ENCODE assay signal across 11 mouse cellular contexts in the genomic region with DNA sequence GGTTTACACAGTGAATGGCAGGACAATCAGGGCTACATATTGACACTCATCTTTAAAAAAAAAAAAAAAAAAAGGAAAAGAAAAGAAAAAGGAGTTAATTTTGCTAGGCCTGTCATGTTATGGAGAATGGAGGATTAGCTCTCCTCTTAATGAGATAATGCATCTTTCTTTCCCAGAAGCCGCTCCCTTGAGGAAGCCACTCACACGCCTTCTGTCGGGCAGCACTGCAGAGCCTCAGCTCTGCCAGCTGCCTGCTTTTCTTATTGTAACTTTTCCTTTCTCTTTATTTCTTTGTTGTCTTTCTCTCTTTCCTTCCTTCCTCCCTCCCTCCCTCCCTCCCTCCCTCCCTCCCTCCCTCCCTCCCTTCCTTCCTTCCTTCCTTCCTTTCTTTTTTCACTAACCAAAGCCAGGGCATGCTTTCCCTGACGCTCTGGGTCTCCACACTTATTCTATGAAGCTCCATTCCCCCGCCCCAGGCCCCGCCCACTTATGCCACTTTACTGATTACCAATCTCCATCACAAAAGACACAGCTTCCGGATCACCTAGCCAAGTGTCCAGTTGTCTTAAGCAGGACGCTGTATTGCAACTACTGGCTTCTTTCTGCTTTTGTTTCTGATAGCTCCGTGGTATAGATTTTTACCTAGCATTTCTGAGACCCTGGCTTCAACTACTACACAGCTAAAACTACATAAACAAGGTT. TPM values are rescaled to one million over a fixed set of nuclear protein-coding genes. Genes with fewer than 3 reads are reported as not detected.
DNase-seq lines count a peak whose midpoint lies in the region; ATAC-seq lines count a peak whose summit lies in the region.
"Had no signal": no experiment of that assay in that cellular context is flagged by ENCODE, and none has a peak within 500 bp of the region (broad histone marks: within the 10 kb centered on the region; RNA-seq: fewer than 3 reads in every experiment).

No protein-coding gene starts in this region.

- H3K9ac ChIP-seq in kidney, embryonic 15.5 days, result no peak overlapping the region
- H3K9ac ChIP-seq in hindbrain, embryonic 12.5 days, result peak overlapping the region; percentile 41; the same call in 1 of the 2 replicates
- no peak overlapping the region for H3K9ac ChIP-seq in midbrain, embryonic 15.5 days
- H3K9ac ChIP-seq: heart, embryonic 12.5 days; liver, embryonic 13.5 days had no signal

- no peaks in the 10 kb centered on the region for H3K9me3 ChIP-seq in kidney, embryonic 15.5 days (replicated peaks)
- no peaks in the 10 kb centered on the region for H3K9me3 ChIP-seq in hindbrain, embryonic 12.5 days (replicated peaks)
- H3K9me3 ChIP-seq in midbrain, embryonic 15.5 days, result no peaks in the 10 kb centered on the region
- H3K9me3 ChIP-seq: heart, embryonic 12.5 days; liver, embryonic 13.5 days had no signal

- H3K4me1 ChIP-seq in kidney, embryonic 15.5 days, result no peaks in the 10 kb centered on the region
- H3K4me1 ChIP-seq in hindbrain, embryonic 12.5 days, result peaks cover 5% of the 10 kb centered on the region; the same call in 1 of the 2 replicates
- H3K4me1 ChIP-seq in midbrain, embryonic 15.5 days, result 0 out of 2 replicates have a peak, but pooled peaks cover 5% of the 10 kb centered on the region
- H3K4me1 ChIP-seq: heart, embryonic 12.5 days; liver, embryonic 13.5 days had no signal

- DNase-seq in kidney, adult 9 months, result peak; percentile 39
- DNase-seq in R1 (ENCODE audit: low read depth, low spot score), result peak; percentile 83
- no peak for DNase-seq in layer of hippocampus, adult 9-11 months
- no peak for DNase-seq in urinary bladder, postnatal 25 days (ENCODE audit: low spot score)
- DNase-seq in adrenal gland, postnatal 4 days (ENCODE audit: low spot score in 2 of 2), result no peak
- DNase-seq: cerebellum, adult 18-20 months; liver, embryonic 13.5 days had no signal

- 29% methylated on average over 9 of the region's 9 CpGs for WGBS in kidney, embryonic 15.5 days
- WGBS in hindbrain, embryonic 12.5 days, result 16% methylated on average over 9 of the region's 9 CpGs
- WGBS in midbrain, embryonic 15.5 days, result 9% methylated on average over 8 of the region's 9 CpGs

- H3K27me3 ChIP-seq in kidney, embryonic 15.5 days, result no peaks in the 10 kb centered on the region
- no peaks in the 10 kb centered on the region for H3K27me3 ChIP-seq in hindbrain, embryonic 12.5 days
- no peaks in the 10 kb centered on the region for H3K27me3 ChIP-seq in midbrain, embryonic 15.5 days (replicated peaks)
- H3K27me3 ChIP-seq: heart, embryonic 12.5 days; liver, embryonic 13.5 days had no signal

- H3K4me2 ChIP-seq in kidney, embryonic 15.5 days, result no peak overlapping the region
- peak overlapping the region; percentile 41 for H3K4me2 ChIP-seq in hindbrain, embryonic 12.5 days (replicated peaks)
- H3K4me2 ChIP-seq in midbrain, embryonic 15.5 days, result peak overlapping the region; percentile 41
- H3K4me2 ChIP-seq: heart, embryonic 12.5 days; liver, embryonic 13.5 days had no signal

- no peak overlapping the region for H3K4me3 ChIP-seq in kidney, embryonic 15.5 days (replicated peaks)
- H3K4me3 ChIP-seq in hindbrain, embryonic 12.5 days, result peak overlapping the region; percentile 8; the same call in 1 of the 2 replicates
- H3K4me3 ChIP-seq in midbrain, embryonic 15.5 days, result peak overlapping the region; percentile 21; the same call in 1 of the 2 replicates
- H3K4me3 ChIP-seq: heart, embryonic 12.5 days; liver, embryonic 13.5 days had no signal

- ATAC-seq in kidney, embryonic 15.5 days (replicated peaks; ENCODE audit: low FRiP score), result no peak
- peak; percentile 68; the same call in 1 of the 2 replicates for ATAC-seq in hindbrain, embryonic 12.5 days (ENCODE audit: low FRiP score)
- ATAC-seq in midbrain, embryonic 15.5 days (replicated peaks), result peak; percentile 82

- no peak overlapping the region for H3K27ac ChIP-seq in kidney, embryonic 15.5 days
- no peak overlapping the region for H3K27ac ChIP-seq in hindbrain, embryonic 12.5 days
- no peak overlapping the region for H3K27ac ChIP-seq in midbrain, embryonic 15.5 days
- H3K27ac ChIP-seq: liver, embryonic 13.5 days had no signal

- H3K36me3 ChIP-seq in kidney, embryonic 15.5 days, result no peaks in the 10 kb centered on the region
- no peaks in the 10 kb centered on the region for H3K36me3 ChIP-seq in hindbrain, embryonic 12.5 days
- H3K36me3 ChIP-seq in midbrain, embryonic 15.5 days (replicated peaks), result no peaks in the 10 kb centered on the region
- H3K36me3 ChIP-seq: heart, embryonic 12.5 days; liver, embryonic 13.5 days had no signal

RNA-seq across cellular contexts. Expression of gene Pcolce2, which starts 23.8 kb away (rescaled TPM):
- 1.2 and 3.1 TPM in 2 replicates for polyA plus RNA-seq in kidney, embryonic 15.5 days (2015; fragmentation: Nextera tagmentation; extraction: Ambion mirVana)
- polyA plus RNA-seq in hindbrain, embryonic 12.5 days (2016; fragmentation: Nextera tagmentation; extraction: Ambion mirVana), result 2.6 and 4.7 TPM in 2 replicates
- polyA plus RNA-seq in midbrain, embryonic 15.5 days (2015; fragmentation: Nextera tagmentation; extraction: Ambion mirVana), result 1.3 and 2.9 TPM in 2 replicates
- 1 to 10 TPM; 1.8 to 2.3 TPM for total RNA-seq in adrenal gland, postnatal 4 days (2021)

RNA-seq across cellular contexts. Expression of gene Paqr9, which starts 54.1 kb away (rescaled TPM):
- polyA plus RNA-seq in kidney, embryonic 15.5 days (2015; fragmentation: Nextera tagmentation; extraction: Ambion mirVana), result 0.95 and 1.1 TPM in 2 replicates
- 1.2 TPM in 2 replicates for polyA plus RNA-seq in hindbrain, embryonic 12.5 days (2016; fragmentation: Nextera tagmentation; extraction: Ambion mirVana)
- 5.1 and 5.3 TPM in 2 replicates for polyA plus RNA-seq in midbrain, embryonic 15.5 days (2015; fragmentation: Nextera tagmentation; extraction: Ambion mirVana)
- 10 to 100 TPM in 1 of 2 experiments, 1 to 10 TPM in 1; 3.9 to 14.4 TPM for total RNA-seq in adrenal gland, postnatal 4 days (2021)

Comparison
In these comparisons a context has a peak if more than half of its experiments do, and no peak if none do; other contexts are left out.
1. DNase-seq: peak in kidney, adult 9 months (single experiment) and R1 (single experiment); none in layer of hippocampus, adult 9-11 months (single experiment), urinary bladder, postnatal 25 days (single experiment) and adrenal gland, postnatal 4 days (0 of 2).